Mouse (Mus musculus): ENCODE results near the gene Itga5. TPM values are rescaled to one million over a fixed set of nuclear protein-coding genes. Genes with fewer than 3 reads are reported as not detected.
A peak's percentile ranks its signal among the peaks of the same experiment; 100 is the strongest.

Gene Itga5
- total RNA-seq, 4 experiments from 2014 or later, result 1.8 to 4.8 (median 2.9) TPM

DNA sequence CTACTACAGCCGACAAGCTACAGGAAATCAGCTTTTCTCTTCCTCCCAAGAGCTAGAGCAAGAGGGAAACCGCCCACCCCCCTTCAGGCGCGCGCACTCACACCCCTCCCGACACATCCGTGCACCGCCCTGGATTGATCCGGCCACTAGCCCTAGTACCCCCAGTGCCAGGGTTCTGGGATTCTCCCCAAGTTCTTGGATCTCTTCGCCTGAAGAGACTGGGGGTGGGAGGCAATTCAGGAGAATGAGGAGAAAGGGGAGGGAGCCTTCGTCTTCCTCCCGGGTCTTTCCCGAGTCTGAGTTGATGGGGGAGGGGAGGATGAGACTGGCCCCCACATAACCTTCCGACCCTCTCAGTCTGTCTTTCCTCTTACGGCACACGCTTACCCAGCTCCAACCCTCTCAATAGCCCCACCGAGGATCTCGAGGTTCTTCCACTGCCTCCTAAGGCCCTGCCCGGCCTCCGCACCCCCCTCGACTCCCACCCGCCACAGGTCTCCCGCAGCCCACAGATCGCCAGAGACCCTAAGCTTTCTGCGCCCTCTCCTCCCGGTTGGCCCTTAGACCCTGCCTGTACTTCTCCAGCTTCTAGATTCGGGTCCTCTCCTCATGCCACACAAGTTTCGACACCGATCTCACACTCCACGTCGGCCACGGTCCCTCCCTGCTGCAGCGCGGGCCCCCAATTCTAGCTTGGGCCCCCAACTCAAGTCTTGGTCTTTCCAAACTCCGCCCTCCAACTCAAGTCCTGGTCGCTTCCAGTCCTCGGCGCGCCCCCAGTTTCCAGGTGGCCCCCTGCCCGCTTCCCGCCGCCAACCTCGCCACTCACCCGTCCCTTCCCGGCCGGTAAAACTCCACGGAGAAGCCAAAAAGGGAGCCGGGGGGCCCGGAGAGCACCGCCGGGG lies 840 bp downstream of the Itga5 start:
- no peak for DNase-seq (ENCODE audit: low spot score in 2 of 2)

DNA sequence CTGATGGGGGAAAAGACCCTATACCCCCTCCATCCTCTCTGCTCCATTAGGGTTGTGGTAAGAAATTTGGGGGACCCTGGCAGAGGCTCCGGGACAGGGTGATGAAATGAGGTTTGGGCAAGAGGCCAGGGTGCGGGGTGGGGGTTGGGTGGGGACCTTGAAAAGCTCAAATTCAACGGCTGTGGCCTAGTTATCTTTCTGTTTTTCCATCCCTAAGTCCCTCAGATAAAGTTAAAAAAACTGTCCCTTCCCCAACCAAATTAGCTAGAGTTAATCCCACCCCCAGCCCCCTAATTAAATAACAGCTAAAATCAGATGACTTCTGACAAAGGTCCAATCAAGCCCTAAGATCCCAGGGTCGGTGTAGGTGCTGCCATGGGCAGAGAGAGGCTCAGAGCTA lies 1.8 kb downstream of the Itga5 start:
- no peak for DNase-seq (ENCODE audit: low spot score in 2 of 2)

DNA sequence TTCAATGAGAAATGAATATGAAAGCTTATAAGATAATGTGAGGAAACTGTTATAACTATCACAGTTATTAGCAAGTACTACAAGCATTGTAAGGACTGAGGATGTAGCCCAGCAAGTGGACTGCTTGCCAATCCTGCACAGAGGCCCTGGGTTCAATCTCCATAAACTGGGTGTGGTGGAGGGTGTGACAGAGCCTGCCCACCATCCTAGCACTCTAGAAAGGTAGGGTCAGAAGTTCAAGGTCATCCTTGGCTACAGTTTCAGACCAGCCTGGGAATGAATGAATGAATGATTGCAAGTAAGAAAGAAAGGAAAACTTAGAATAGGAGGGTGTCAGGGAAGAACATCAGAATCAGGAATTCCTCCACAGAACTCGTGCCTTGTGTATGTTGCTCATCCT lies 2.8 kb downstream of the Itga5 start:
- no peak for DNase-seq (ENCODE audit: low spot score in 2 of 2)

DNA sequence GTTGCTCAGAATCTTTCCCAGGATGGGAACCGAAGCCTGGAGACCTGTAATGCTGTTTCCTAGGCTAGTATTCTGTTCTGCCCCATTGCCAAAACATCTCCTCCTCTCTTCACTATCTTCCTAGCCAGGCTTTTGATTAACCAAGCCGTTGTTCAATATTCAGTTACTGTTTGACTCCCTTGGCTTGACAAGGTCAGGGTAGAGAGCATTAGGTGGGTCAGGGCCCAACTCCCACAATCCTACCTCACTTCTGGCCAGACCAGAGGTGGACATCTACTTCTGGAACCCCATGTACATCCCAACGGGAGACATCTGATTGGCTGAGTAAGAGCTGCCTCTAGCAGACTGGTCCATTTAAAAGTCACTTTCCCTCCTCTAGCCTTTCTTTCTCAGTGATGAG lies 3.6 kb downstream of the Itga5 start:
- no peak for DNase-seq (ENCODE audit: low spot score in 2 of 2)

DNA sequence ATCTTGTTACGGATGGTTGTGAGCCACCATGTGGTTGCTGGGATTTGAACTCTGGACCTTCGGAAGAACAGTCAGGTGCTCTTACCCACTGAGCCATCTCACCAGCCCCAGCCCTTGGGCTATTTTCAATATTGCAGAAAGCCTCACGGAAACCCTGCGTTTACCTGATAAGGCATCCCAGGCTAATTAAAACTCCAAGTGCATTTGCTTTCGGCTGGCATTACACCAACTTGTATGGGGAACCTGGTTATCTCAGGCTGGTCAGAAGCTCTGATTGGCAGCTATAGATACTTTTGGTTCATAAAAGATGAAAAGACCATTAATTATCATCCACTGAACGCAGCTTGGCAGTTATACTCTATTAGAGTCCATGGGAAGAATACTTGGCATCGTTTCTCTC lies 4.2 kb downstream of the Itga5 start:
- DNase-seq (ENCODE audit: low spot score in 2 of 2), result no peak

DNA sequence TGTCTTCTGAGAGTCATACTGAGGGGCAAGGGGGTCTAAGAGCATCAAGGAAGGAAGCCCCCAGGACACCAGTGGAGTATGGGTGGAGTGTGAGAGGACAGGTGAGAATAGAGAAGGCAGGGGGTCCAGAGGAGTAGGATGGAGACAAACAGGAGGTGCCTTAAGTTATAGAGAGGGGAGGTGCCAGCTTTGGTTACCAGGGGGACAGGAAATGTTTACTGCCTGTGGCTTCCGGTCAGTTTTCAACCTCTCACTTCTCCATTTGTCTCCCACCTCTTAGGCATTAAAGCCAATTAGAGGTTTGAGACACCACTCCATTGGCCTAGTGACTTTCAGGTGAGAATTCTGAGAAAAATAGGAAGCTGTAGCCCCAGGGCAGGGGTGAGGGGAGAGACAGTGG lies 5.3 kb downstream of the Itga5 start:
- no peak for DNase-seq (ENCODE audit: low spot score in 2 of 2)

DNA sequence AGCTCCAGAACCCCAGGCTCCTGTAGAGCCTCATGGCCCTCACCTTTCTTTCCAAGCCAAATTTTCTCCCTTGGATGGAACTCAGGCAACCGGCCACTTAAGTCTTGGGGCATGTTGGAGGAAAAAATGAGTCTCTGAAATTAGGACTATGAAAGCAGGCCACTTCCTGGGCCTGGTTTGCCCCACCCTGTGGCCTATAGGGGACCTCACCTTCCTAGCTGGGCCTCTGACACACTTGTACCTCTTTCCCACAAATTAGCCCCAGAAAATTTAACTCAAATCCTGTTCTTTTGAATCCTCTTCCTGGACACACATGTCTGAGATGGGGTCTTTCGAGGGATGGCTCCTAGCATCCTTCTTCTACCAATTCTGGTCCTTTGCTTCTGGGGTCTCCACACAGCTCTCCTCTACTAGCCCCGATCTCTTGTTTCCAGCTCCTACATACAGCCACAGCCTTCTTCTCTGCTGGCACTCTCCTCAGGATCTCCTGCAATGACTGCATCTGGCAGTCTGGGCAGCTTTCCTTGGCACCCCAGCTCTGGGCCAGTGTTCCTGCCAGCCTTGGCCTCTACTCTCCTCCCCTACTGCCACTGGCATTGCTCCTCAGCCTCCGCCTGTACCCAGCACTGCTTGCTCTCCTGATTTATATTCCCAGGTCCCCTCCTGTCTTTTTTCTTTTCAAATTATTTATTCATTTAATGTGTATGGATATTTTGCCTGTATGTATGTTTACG lies 6.5 kb downstream of the Itga5 start:
- DNase-seq (ENCODE audit: low spot score in 2 of 2), result peak in 1 of 2 experiments; percentile 40

DNA sequence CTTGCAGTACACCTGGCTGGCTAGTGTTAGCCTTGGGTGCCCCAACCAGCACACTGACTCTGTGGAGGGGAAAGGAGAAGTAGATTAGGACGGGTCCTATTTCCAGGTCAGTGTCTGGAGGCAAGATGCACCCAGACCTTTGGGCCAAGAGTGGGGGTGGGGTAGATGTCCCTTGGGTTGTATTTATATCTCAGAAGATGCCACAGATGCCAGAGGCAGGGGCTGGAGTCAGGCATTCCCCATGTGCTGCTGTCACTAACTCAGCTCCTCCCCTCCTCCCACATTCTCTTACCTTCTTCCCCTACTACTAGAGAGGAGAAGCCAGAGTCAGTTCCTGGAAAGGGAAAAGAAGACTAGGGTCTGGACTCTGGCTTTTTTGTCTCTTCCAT lies 7.4 kb downstream of the Itga5 start:
- DNase-seq (ENCODE audit: low spot score in 2 of 2), result no peak

DNA sequence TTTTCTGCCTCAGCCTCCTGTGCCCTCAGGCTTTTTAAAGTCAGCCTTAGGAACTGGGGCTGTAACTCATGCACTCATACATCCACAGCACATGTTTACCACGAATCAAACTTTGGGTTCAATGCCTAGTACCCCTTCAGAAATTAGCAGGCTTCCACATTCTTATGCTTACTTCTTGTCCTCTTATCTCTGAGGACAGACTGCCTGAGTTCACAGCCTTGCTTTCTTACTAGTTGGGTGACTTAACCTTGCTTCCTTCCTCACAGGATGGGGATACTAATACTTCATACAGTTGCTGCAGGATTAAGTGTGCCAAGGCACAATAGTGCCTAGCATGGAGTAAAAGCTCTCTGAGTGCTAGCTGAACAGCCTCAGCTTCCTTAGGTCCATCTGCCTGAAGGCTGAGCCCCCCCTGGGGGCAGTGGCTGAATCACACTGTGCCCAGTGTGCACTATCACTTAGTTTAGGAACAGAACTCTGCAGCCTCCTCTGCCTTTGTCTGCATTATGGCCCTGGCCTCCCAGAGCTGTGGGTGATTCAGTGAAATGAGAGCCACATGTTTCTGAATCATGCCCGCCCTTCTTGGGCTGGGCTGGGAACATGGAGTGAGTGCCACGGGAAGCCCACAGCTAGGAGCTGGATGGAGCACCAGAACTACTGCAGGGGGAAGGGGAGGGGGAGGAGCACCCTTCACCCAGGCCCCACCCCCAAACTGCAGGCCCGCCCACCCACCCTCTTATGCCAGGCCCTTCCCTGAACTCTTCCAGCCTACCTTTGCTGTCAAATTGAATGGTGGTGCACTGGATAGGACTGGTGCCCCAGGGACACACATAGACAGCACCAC lies 8.1 kb downstream of the Itga5 start:
- DNase-seq (ENCODE audit: low spot score in 2 of 2), result no peak

DNA sequence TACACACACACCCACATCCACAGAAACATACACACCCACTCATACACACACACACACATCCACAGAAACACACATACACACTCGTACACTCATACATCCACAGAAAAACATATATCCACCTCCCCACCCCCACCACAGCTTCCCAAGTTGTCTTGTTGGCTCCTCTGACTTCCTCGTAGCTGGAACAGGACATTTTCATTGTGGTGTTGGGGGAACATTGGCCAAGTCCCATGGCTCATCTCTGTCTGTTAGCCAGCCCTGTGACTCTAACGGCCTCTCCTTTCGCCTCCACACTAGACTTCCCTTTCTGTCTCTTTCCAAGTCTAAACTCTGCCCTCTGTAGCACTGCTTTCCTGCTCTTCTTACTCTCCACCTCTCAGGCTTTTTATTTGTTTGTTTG lies 8.7 kb downstream of the Itga5 start:
- no peak for DNase-seq (ENCODE audit: low spot score in 2 of 2)

DNA sequence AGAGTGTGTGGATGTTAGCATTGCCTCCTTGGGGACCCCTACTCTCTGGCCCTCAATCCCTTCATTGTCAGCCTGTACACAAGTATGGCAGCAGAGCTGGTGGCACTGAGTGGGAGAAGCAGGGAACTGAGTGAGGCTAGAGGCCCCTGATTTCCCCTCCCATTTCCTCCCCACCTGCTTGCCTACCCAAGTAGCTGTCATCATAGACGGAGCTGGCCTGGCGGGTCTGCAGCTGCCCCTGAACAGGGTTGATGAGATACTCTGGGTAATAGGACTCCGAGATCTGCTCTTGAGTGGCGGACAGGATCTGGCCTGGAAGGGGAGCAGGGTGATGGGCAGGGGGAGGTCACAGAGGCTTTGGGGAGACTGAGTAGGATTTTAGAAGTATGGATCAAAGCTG lies 10.4 kb downstream of the Itga5 start:
- no peak for DNase-seq (ENCODE audit: low spot score in 2 of 2)

DNA sequence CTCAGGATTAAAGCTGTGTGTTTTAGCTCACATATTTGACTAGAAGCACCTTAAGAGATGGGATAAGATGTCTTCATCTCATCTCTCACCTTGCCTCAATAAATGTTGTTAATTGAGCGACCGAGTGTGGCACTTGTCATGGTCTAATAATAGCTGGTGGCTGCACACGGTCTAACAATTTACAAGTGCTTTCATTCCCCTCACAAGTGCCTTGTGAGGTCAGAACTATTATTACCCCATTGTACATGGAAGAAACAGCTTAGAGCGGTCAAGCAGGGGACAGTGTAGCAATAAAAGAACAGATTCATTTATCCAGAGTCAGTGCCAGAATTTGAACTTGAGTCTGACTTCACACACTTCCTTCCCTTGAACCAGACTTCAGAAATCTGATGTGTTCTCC lies 11.1 kb downstream of the Itga5 start:
- DNase-seq (ENCODE audit: low spot score in 2 of 2), result no peak

DNA sequence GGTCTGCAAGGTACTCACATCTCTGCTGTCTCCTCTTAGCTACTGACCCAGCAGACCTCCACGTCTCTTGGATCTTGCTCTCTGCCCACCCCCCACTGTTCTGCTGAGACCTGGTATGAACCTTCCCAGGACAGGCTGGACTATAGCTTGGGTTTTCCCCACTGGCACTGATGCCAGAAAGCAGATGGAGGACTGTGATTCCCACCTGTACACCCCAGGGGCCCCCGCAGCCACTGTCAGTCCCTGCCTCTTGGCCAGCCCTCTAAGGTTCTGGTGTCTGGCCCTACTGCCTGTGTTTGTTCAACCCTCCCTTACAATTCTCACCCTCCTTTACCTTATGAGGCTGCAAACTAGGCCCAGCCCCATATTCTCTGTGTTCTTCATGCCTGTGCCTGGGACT lies 11.9 kb downstream of the Itga5 start:
- no peak for DNase-seq (ENCODE audit: low spot score in 2 of 2)

DNA sequence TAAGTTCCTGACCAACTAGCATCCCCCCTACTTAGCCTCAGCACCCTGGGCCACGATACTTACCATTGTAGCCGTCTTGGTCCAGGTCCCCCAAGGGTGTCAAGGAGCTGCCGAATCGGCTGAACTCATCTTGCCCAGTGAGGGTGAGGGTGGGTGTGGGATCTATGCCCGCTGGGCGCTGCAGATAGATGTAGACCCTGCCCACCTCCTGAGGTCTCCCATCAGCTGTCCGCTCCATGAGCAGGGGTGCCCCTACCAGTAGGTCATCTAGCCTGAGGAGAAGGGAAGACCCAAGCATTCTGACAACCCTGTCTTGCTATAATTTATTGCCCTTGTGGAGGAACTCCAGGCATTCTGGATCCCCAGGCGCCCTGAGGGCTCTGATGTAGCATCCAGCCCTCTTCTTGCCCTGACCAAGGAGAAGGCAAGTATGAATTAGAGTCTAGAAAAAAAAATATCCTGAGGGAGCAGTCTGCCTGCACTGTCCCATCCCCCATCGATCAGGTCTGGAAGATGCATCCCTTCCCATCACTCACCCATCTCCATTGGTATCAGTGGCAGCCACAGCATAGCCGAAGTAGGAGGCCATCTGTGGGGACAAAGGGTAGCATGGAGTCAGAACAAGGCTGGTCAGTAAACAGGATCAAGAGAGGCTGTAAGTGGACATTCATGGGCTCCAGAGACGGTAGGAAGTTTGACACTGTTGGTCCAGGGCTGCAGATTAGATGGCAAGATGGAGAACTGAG lies 12.9 kb downstream of the Itga5 start:
- DNase-seq (ENCODE audit: low spot score in 2 of 2), result no peak

DNA sequence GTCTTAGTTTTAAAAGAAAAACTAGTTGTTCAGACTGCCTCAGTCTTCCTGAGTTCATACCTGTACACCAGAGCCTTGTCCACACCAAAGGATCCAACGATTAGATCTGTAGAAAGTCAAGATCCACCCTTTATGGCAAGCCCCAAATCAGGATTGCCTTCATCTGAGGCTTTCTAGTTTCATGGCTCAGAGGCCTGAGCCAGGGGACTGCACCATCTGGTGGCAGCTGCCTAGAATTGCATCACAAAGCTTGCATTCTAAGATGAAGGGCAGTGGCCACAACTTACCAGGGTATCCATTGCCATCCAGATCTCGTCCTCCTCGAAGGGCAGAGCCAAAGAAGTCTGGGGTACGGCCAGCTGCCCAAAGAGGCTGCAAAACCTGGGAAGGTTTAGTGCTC lies 13.7 kb downstream of the Itga5 start:
- DNase-seq (ENCODE audit: low spot score in 2 of 2), result no peak

DNA sequence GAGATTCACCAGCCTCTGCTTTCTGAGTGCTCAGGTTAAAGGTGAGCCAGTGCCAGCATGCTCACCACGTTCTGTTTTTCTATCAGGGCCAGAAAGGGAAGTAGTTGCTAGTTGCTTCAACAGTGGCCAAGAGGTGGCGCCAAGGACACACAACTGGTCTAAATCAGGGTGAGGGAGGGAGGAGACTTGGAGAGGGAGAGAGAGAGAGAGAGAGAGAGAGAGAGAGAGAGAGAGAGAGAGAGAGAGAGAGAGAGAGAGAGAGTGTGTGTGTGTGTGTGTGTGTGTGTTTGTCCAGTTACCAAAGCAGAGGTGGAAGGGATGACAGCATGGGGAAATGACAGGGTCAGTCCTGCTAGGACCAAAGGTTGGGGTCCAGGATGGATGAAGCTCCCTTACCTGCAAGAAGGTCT lies 19.3 kb downstream of the Itga5 start:
- DNase-seq (ENCODE audit: low spot score in 2 of 2), result peak in 1 of 2 experiments; percentile 48

DNA sequence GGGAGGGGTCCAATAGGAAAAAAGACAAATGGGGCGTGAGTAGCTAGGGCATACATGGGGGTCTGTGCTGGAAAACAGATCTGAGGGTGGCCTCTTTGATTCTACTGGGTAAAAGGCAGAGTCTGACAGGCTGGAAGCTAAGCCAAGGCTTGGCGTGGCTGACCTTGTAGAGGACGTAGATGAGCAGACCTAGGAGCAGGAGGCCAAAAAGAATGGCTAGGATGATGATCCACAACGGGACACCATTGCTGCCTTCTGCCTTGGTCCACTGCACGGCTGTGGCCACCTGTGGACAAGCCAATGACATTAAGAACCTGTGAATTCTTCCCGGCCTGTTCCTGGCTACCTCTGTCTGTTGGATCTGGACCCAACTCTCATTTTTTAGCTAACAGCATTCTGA lies 20.8 kb downstream of the Itga5 start:
- DNase-seq (ENCODE audit: low spot score in 2 of 2), result no peak

DNA sequence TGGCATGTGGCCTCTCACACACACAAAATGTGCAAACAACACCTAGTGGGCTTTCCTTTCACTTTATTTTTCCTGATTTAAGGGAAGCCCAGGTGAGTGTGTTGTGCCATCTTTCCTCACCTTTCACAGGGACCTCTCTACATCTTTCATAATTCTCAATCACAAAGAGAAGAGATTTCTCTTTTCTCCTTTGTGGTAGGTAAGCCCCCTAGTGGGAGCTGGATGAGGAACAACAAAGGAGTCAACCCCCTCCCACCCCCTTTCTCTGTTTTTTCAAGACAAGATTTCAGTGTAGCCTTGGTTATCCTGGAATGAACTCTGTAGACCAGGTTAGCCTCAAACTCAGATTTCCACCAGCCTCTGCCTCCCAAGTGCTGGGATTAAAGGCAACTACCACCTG lies 23.0 kb downstream of the Itga5 start:
- no peak for DNase-seq (ENCODE audit: low spot score in 2 of 2)

DNA sequence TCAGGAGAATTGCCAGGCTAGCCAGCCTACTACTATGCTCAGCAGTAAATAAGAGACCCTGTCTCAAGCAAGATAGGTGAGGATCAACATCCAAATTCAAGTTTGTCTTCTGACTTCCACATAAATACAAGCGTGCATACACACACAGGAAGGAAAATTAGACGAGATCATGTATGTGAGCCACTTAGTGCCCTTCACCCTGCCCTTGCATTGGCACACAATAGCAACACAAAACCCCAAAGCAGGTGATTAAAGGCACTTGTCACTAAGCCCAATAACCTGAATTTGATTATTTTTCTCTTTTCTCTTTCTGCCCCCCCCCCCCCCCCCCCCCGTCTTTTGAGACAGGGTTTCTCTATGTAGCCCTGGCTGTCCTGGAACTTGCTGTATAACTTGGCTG lies 23.6 kb downstream of the Itga5 start:
- no peak for DNase-seq (ENCODE audit: low spot score in 2 of 2)

DNA sequence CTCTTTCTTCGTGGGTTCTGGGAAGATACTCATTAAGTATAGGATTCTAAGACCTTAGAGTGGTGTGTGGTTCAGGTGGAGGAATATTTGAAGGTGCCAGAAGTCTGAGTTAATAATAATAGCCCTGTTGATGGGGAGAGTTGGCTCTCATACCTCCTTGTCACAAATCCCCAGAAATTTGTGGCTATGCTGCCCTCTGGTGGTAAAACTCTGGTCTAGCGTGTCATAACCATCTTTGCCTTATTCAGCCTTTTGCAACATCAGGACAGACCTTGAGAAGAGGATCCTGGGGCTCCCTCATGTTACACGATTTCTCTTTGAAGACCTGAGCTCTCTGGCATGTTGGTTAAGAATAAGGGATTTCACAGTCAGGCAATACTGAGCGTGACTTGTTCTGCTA lies 24.1 kb downstream of the Itga5 start:
- DNase-seq (ENCODE audit: low spot score in 2 of 2), result peak; percentile 74 to 78

DNA sequence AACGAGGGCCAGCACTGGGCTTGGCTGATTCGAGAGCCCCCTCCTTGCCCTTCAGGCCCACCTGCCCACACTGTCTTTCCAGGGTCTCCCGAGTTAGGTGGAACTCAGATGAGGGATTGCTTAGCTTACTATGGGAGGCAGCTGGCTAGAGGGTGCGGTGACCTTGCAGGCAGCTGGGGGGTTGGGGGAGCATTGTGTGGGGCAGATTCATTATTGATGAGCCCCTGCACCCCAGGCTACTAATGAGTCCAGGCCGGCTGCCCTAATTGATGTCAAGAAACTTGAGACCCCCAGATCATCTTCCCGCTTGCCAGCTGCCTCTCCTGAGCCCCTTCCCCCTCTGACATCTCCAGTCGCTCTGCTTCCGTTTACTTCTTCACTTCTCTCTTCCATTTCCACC lies 25.0 kb downstream of the Itga5 start:
- no peak for DNase-seq (ENCODE audit: low spot score in 2 of 2)

Data from layer of hippocampus, adult 8-10 months (tissue).